Mouse (Mus musculus): ENCODE data around the gene Dstyk. TPM values are rescaled to one million over a fixed set of nuclear protein-coding genes. Genes with fewer than 3 reads are reported as not detected.

Dstyk gene
- polyA plus RNA-seq, 1 experiment from 2014 or later, result 16.1 TPM

DNA sequence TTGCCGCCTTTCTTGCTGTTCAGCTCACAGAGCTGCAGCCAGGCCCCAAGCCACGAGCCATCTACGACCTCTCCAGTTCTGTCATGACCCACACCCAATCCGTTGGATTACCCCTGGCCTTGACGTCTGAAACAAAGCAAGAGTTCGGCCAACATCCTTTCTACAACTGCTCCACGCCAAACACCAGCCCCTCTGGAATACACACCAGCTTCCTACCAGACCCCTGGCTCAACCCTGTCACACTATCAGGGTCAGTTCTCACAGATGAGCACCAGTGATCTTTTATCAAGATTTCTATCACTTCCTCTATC lies 40.3 kb upstream of the Dstyk start:
- no peak overlapping the region for H3K27ac ChIP-seq
- peaks cover 50% of the 10 kb centered on the region for H3K4me1 ChIP-seq
- 76% methylated on average over 7 of the region's 7 CpGs for WGBS
- no peak for ATAC-seq (ENCODE audit: low FRiP score)
- H3K9me3 ChIP-seq, result no peaks in the 10 kb centered on the region
- H3K4me2 ChIP-seq, result no peak overlapping the region
- no peaks in the 10 kb centered on the region for H3K27me3 ChIP-seq
- H3K9ac ChIP-seq, result no peak overlapping the region
- H3K4me3 ChIP-seq (replicated peaks), result no peak overlapping the region
- peaks cover 63% of the 10 kb centered on the region for H3K36me3 ChIP-seq (replicated peaks)

DNA sequence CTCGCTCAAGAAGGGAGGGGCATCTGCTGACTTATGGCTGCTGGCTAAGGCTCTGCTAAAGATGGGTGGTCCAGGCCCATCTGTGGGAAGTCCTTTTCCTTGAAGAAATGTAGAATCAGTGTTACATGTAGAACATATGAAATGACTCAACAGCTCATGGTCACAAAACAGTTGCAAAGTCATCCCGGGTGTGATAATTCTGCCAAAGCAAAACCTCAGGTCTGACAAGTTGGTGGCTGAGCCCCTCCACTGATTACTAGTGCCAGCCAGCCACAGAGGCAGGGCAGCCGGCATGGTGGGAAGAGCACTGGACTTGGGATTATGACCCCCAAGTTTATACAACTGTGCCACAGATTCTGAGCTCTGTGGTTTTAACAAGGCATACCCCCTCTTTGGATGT lies 39.5 kb upstream of the Dstyk start:
- H3K36me3 ChIP-seq (replicated peaks), result peaks cover 63% of the 10 kb centered on the region
- H3K27ac ChIP-seq, result no peak overlapping the region
- ATAC-seq (ENCODE audit: low FRiP score), result no peak
- H3K4me3 ChIP-seq (replicated peaks), result no peak overlapping the region
- no peaks in the 10 kb centered on the region for H3K9me3 ChIP-seq
- 88% methylated on average over 3 of the region's 3 CpGs for WGBS
- no peaks in the 10 kb centered on the region for H3K27me3 ChIP-seq
- H3K4me1 ChIP-seq, result peaks cover 42% of the 10 kb centered on the region
- H3K9ac ChIP-seq, result no peak overlapping the region
- no peak overlapping the region for H3K4me2 ChIP-seq

DNA sequence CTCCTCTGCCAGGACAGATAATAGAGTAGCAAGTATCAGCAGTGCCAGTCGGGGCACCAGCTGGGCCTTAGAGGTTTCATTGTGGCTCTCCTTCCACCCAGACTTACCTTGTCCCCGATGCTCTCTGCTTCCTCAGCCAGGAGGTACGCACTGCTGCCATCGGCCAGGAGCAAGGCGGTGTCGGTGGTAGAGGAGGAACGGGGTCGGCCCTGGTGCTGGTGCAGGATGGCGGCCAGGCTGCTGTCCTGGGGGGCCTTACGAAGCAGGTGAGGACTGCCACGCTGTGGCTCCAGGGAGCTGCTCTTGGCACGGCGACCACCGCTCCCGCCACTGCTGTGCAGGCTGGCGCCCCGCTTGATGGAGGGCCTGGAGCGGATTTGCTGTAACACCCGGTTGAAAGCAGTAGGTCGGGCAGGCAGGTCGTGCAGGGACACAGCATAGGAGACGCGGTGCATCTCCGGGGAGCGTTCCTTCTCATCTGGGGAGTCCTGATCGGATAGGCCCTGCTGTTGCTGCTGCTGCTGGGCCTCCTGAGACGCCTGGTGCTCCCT lies 36.7 kb upstream of the Dstyk start:
- no peak overlapping the region for H3K4me2 ChIP-seq
- no peak overlapping the region for H3K27ac ChIP-seq
- H3K36me3 ChIP-seq (replicated peaks), result peaks cover 50% of the 10 kb centered on the region
- no peaks in the 10 kb centered on the region for H3K9me3 ChIP-seq
- ATAC-seq (ENCODE audit: low FRiP score), result no peak
- no peaks in the 10 kb centered on the region for H3K27me3 ChIP-seq
- H3K4me1 ChIP-seq, result peaks cover 30% of the 10 kb centered on the region
- H3K9ac ChIP-seq, result no peak overlapping the region
- H3K4me3 ChIP-seq (replicated peaks), result no peak overlapping the region
- WGBS, result 88% methylated on average over 27 of the region's 27 CpGs

DNA sequence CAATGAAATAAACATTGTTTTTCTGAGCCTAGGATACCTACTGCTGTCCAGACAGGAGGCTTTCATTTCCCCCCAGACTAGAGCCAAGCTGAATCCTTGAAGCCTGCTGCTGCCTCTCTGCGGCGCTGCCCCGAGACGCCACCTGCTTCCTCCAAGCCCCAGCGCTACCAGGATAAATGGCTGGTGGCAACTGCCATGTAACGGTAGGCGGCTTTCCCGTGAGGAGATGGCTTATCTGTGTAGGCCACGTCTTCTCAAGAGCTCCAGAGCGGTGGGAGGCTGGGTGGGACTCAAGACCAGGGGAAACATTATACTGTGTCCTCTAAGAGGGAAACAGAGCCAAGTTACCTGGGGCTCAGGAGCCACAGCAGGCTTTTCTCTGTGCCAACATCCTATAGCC lies 35.4 kb upstream of the Dstyk start:
- H3K27ac ChIP-seq, result no peak overlapping the region
- 85% methylated on average over 10 of the region's 10 CpGs for WGBS

GRCm38 (mm10) chr1:132384001-132384554 lies 33.3 kb upstream of the Dstyk start:
- ATAC-seq (ENCODE audit: low FRiP score), result no peak
- H3K27me3 ChIP-seq, result no peaks in the 10 kb centered on the region
- H3K36me3 ChIP-seq (replicated peaks), result peaks cover 29% of the 10 kb centered on the region
- no peak overlapping the region for H3K27ac ChIP-seq
- H3K4me3 ChIP-seq (replicated peaks), result no peak overlapping the region
- no peak overlapping the region for H3K9ac ChIP-seq
- H3K4me1 ChIP-seq, result peaks cover 46% of the 10 kb centered on the region
- 91% methylated on average over 8 of the region's 8 CpGs for WGBS
- H3K9me3 ChIP-seq, result no peaks in the 10 kb centered on the region
- no peak overlapping the region for H3K4me2 ChIP-seq

More for the DNA sequence above, 35.4 kb upstream of the Dstyk start:
- Histone ChIP-seq H3K9ac (no peak overlapping the region), H3K4me2 (no peak overlapping the region), H3K4me1 (peaks cover 35% of the 10 kb centered on the region), H3K4me3 (replicated peaks) (no peak overlapping the region), H3K27me3 (no peaks in the 10 kb centered on the region), H3K9me3 (no peaks in the 10 kb centered on the region), H3K36me3 (replicated peaks) (peaks cover 50% of the 10 kb centered on the region)
- ATAC-seq (ENCODE audit: low FRiP score), result no peak

DNA sequence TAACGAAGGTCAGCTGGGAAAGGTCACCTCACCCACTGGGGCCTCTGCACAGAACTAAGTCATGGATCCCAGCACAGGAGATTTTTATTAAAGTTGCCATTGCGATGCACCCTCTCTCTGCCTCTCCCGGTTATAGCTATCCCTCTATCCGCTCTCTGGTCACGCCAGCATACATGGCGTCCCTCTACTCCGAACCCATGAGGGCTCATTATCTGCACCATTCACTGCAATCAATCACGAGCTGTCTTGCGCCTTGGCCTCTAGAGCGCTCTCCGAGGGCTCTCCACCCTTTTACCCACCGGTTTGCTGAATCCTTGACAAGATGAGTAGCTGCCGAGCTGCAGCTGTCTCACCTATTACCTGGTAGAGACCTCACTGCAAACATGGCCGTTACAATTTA lies 32.1 kb upstream of the Dstyk start:
- Histone ChIP-seq H3K27ac (peak overlapping the region; percentile 56; the same call in 1 of the 2 replicates), H3K27me3 (no peaks in the 10 kb centered on the region), H3K4me1 (peaks cover 58% of the 10 kb centered on the region), H3K4me3 (replicated peaks) (no peak overlapping the region), H3K9me3 (no peaks in the 10 kb centered on the region), H3K4me2 (no peak overlapping the region), H3K9ac (no peak overlapping the region), H3K36me3 (replicated peaks) (peaks cover 17% of the 10 kb centered on the region)
- no peak for ATAC-seq (ENCODE audit: low FRiP score)
- WGBS, result 73% methylated on average over 14 of the region's 14 CpGs

GRCm38 (mm10) chr1:132385711-132386110 lies 31.6 kb upstream of the Dstyk start:
- no peak overlapping the region for H3K4me2 ChIP-seq
- H3K27ac ChIP-seq, result 0 out of 2 replicates have a peak overlapping the region, but pooled peaks have one; percentile 56
- 88% methylated on average over 4 of the region's 4 CpGs for WGBS
- no peak overlapping the region for H3K4me3 ChIP-seq (replicated peaks)
- no peaks in the 10 kb centered on the region for H3K9me3 ChIP-seq
- no peaks in the 10 kb centered on the region for H3K27me3 ChIP-seq
- no peak overlapping the region for H3K9ac ChIP-seq
- ATAC-seq (ENCODE audit: low FRiP score), result no peak
- peaks cover 62% of the 10 kb centered on the region for H3K4me1 ChIP-seq
- peaks cover 13% of the 10 kb centered on the region for H3K36me3 ChIP-seq (replicated peaks)

DNA sequence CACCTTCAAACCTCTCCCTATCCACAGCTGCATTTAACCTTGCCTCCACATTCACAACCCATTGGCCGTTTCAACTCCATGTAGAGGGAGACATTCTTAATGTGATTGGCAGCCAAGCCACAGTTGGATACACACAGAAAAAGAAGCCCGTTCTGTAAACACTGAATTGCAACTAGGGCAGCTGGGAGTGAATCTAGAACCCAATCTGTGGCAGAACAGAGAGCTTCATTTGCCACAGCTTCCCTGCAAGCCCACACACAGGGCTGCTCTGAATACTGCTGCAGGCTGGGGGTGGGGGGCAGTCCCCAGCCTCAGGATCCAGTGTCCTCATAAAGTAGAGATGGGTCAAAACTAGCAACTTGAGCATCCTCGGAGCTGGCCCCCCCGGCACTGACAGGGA lies 31.1 kb upstream of the Dstyk start:
- H3K27ac ChIP-seq, result no peak overlapping the region

DNA sequence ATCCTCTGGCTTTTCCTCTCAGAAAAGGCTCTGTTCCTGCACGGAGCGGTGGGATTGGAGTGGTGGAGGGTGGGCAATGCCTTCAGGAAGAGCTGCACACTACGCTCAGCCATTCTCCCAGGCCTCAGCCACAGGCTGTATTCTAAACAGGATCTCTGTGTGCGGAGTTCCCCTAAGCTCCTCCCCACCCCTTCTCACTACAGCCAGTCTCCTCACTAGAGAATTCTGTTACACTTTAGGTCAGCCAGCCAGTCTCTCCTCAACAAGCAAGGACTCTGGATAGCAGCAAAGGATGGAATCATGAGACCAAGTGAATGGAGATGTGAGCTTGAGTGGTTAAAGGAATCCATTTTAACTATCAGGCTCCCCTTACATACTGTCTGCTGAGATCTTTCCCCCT lies 29.4 kb upstream of the Dstyk start:
- Histone ChIP-seq H3K9me3 (no peaks in the 10 kb centered on the region), H3K4me3 (replicated peaks) (no peak overlapping the region), H3K27ac (no peak overlapping the region), H3K9ac (no peak overlapping the region; the same call in 1 of the 2 replicates), H3K4me1 (peaks cover 73% of the 10 kb centered on the region), H3K27me3 (no peaks in the 10 kb centered on the region), H3K36me3 (replicated peaks) (no peaks in the 10 kb centered on the region; the same call in 1 of the 2 replicates), H3K4me2 (peak overlapping the region; percentile 91)
- ATAC-seq (ENCODE audit: low FRiP score), result no peak
- WGBS, result 44% methylated on average over 4 of the region's 4 CpGs

More for the DNA sequence above, 31.1 kb upstream of the Dstyk start:
- ATAC-seq (ENCODE audit: low FRiP score), result no peak
- peaks cover 7% of the 10 kb centered on the region; the same call in 1 of the 2 replicates for H3K36me3 ChIP-seq (replicated peaks)
- H3K4me1 ChIP-seq, result peaks cover 64% of the 10 kb centered on the region
- whole genome bisulfite sequencing, result 79% methylated on average over 4 of the region's 4 CpGs
- H3K9ac ChIP-seq, result no peak overlapping the region
- no peaks in the 10 kb centered on the region for H3K27me3 ChIP-seq
- no peak overlapping the region for H3K4me3 ChIP-seq (replicated peaks)
- no peaks in the 10 kb centered on the region for H3K9me3 ChIP-seq
- no peak overlapping the region for H3K4me2 ChIP-seq

GRCm38 (mm10) chr1:132388813-132389803 lies 28.2 kb upstream of the Dstyk start:
- H3K4me1 ChIP-seq, result peaks cover 72% of the 10 kb centered on the region
- WGBS, result 51% methylated on average over 8 of the region's 8 CpGs
- H3K4me3 ChIP-seq (replicated peaks), result peak overlapping the region; percentile 82
- H3K9ac ChIP-seq, result peak overlapping the region; percentile 96
- ATAC-seq (ENCODE audit: low FRiP score), result no peak
- H3K4me2 ChIP-seq, result peak overlapping the region; percentile 91
- H3K36me3 ChIP-seq (replicated peaks), result no peaks in the 10 kb centered on the region; the same call in 1 of the 2 replicates
- H3K27ac ChIP-seq, result peak overlapping the region; percentile 91; the same call in 1 of the 2 replicates
- peaks cover 4% of the 10 kb centered on the region; the same call in 1 of the 2 replicates for H3K27me3 ChIP-seq
- H3K9me3 ChIP-seq, result no peaks in the 10 kb centered on the region

DNA sequence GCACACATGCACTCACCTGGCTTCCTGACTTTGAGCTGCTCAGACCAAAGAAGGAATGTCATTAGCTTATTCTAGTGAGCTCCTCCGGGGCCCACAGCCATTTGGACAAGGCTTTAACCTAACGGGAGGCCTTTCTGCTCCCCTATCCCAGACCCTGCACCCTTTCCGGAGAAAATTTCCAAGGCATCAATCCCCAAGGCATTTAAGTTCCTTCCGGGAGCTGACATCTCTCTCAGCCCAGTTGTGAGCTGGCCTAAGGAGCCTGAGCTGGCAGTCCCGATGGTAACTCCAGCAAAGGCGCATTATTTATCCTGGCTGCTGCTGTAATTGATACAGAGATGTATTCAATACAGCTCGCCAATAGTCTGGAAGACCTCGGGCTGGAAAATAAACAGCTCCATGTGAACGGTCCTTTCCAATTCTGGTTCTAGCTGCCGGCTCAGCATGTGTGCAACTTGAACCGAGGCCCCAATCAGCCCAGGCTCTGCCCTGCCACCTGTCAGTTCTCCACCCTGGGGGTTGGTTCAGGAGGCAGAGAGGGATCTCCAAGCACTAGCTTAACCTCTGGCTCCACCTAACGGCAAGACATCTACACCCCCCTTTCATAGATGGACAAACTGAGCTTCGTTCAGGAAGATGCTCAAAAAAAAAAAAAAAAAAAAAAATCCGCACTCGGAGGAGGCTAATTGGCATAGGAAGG lies 27.3 kb upstream of the Dstyk start:
- peak; percentile 24; the same call in 1 of the 2 replicates for ATAC-seq (ENCODE audit: low FRiP score)
- WGBS, result 8% methylated on average over 15 of the region's 15 CpGs
- H3K27ac ChIP-seq, result peak overlapping the region; percentile 91

More for the DNA sequence above, 27.3 kb upstream of the Dstyk start:
- Histone ChIP-seq H3K9ac (peak overlapping the region; percentile 96), H3K4me2 (peak overlapping the region; percentile 91), H3K4me3 (replicated peaks) (peak overlapping the region; percentile 82), H3K27me3 (peaks cover 5% of the 10 kb centered on the region; the same call in 1 of the 2 replicates), H3K9me3 (no peaks in the 10 kb centered on the region), H3K4me1 (peaks cover 63% of the 10 kb centered on the region), H3K36me3 (replicated peaks) (no peaks in the 10 kb centered on the region; the same call in 1 of the 2 replicates)
